Mouse (Mus musculus) kidney, embryonic 15.5 days (tissue): ENCODE measurements around the gene Med16. TPM values are rescaled to one million over a fixed set of nuclear protein-coding genes. Genes with fewer than 3 reads are reported as not detected.
"Not testable (repeated sequence)": the region's sequence is repeated elsewhere in the genome, so short reads cannot be mapped to it uniquely, and the experiment has no call there.

Source experiments
- ATAC-seq: fragments of 200-750 bp; cut with Nextera tagmentation; replicated peaks from 2 replicates; pipeline ENCODE4 v1.8.0; 2017; ENCODE audit warnings: moderate TSS enrichment; ENCODE audit not compliant: low FRiP score
- H3K27ac ChIP-seq: fragments of 300-500 bp; sonication (generic); 2 replicates; pipeline ENCODE4 v1.5.1; 2015; ENCODE audit warnings: mild to moderate bottlenecking, inconsistent platforms
- H3K27me3 ChIP-seq: fragments of 300-500 bp; sonication (generic); 2 replicates; pipeline ENCODE4 v1.6.1; 2015; ENCODE audit warnings: inconsistent platforms
- H3K36me3 ChIP-seq: fragments of 300-500 bp; sonication (generic); 2 replicates; pipeline ENCODE4 v1.6.1; 2015; ENCODE audit warnings: inconsistent platforms
- H3K4me1 ChIP-seq: fragments of 300-500 bp; sonication (generic); 2 replicates; pipeline ENCODE4 v1.6.1; 2015; ENCODE audit warnings: inconsistent platforms
- H3K4me2 ChIP-seq: fragments of 300-500 bp; sonication (generic); 2 replicates; pipeline ENCODE4 v1.6.1; 2015; ENCODE audit warnings: moderate library complexity, mild to moderate bottlenecking, inconsistent platforms
- H3K4me3 ChIP-seq: fragments of 300-500 bp; sonication (generic); replicated peaks from 2 replicates; pipeline ENCODE4 v1.5.1; 2015; ENCODE audit warnings: mild to moderate bottlenecking, inconsistent platforms
- H3K9ac ChIP-seq: fragments of 300-500 bp; sonication (generic); 2 replicates; pipeline ENCODE4 v1.6.1; 2015; ENCODE audit warnings: mild to moderate bottlenecking, inconsistent platforms
- H3K9me3 ChIP-seq: fragments of 300-500 bp; sonication (generic); replicated peaks from 2 replicates; pipeline ENCODE4 v1.6.1; 2016; ENCODE audit warnings: inconsistent platforms
- WGBS: fragments of 180-500 bp; shearing (Covaris S2); methylation state at CpG from one replicate; pipeline ENCODE4 v1.1.7; 2015; ENCODE audit warnings: mixed read lengths; 5-methylcytosine and 5-hydroxymethylcytosine counted together
- polyA plus RNA-seq: library from polyadenylated mRNA; unstranded; fragments of >200 nt; fragmentation: Nextera tagmentation; extraction: Ambion mirVana; gene quantifications from 2 replicates; pipeline ENCODE4 v1.2.1, GENCODE M21; 2015

Gene Med16
- polyA plus RNA-seq, 1 experiment from 2014 or later, result 70.7 TPM

- Histone ChIP-seq H3K27me3 (peaks cover 4% of the 10 kb centered on the region; the same call in 1 of the 2 replicates), H3K36me3 (no peaks in the 10 kb centered on the region), H3K4me1 (peaks cover 24% of the 10 kb centered on the region), H3K4me2 (no peak overlapping the region), H3K9me3 (no peaks in the 10 kb centered on the region), H3K9ac (no peak overlapping the region), H3K27ac (no peak overlapping the region), H3K4me3 (no peak overlapping the region)
- 76% methylated on average over 8 of the region's 8 CpGs for WGBS
- no peak for ATAC-seq
These were observed 22.1 kb downstream of the Med16 start for GRCm38 (mm10) chr10:79886611-79887010.

- peaks cover 29% of the 10 kb centered on the region for H3K4me1 ChIP-seq
- H3K27me3 ChIP-seq, result peaks cover 8% of the 10 kb centered on the region; the same call in 1 of the 2 replicates
- 85% methylated on average over 6 of the region's 6 CpGs for WGBS
- ATAC-seq, result no peak
- H3K9me3 ChIP-seq, result no peaks in the 10 kb centered on the region
- no peak within 1 kb of the TSS for H3K4me2 ChIP-seq
- H3K36me3 ChIP-seq, result no peaks in the 10 kb centered on the region
- H3K9ac ChIP-seq, result no peak within 1 kb of the TSS
- no peak within 1 kb of the TSS for H3K4me3 ChIP-seq
- H3K27ac ChIP-seq, result no peak within 1 kb of the TSS
These were observed 22.7 kb downstream of the Med16 start, which contains the start of gene Elane for GRCm38 (mm10) chr10:79886054-79886453. Gene Elane, plus strand, starts transcription at chr10:79886247.

GRCm38 (mm10) chr10:79884938-79885337 is 23.8 kb downstream of the Med16 start:
- not testable (repeated sequence) for H3K9ac ChIP-seq, H3K4me2 ChIP-seq, H3K27ac ChIP-seq, H3K27me3 ChIP-seq, H3K4me3 ChIP-seq, ATAC-seq, H3K36me3 ChIP-seq, H3K9me3 ChIP-seq
- 70% methylated on average over 3 of the region's 3 CpGs for WGBS
- peaks cover 41% of the 10 kb centered on the region for H3K4me1 ChIP-seq

- peaks cover 8% of the 10 kb centered on the region; the same call in 1 of the 2 replicates for H3K27me3 ChIP-seq
- H3K4me3 ChIP-seq, result no peak overlapping the region
- no peak overlapping the region for H3K9ac ChIP-seq
- no peak overlapping the region for H3K4me2 ChIP-seq
- H3K36me3 ChIP-seq, result no peaks in the 10 kb centered on the region
- 64% methylated on average over 4 of the region's 4 CpGs for WGBS
- H3K27ac ChIP-seq, result no peak overlapping the region
- H3K9me3 ChIP-seq, result no peaks in the 10 kb centered on the region
- ATAC-seq, result no peak
- peaks cover 46% of the 10 kb centered on the region for H3K4me1 ChIP-seq
These were observed 24.3 kb downstream of the Med16 start for GRCm38 (mm10) chr10:79884446-79884845.

- 0 out of 2 replicates have a peak, but pooled peaks have one; percentile 3 for ATAC-seq
These were observed 25.2 kb downstream of the Med16 start for GRCm38 (mm10) chr10:79883297-79884084.

GRCm38 (mm10) chr10:79881981-79882380 is 26.7 kb downstream of the Med16 start:
- H3K4me1 ChIP-seq, result peaks cover 60% of the 10 kb centered on the region
- 6% methylated on average over 22 of the region's 22 CpGs for WGBS
- H3K9me3 ChIP-seq, result no peaks in the 10 kb centered on the region
- H3K27me3 ChIP-seq, result peaks cover 8% of the 10 kb centered on the region; the same call in 1 of the 2 replicates
- no peaks in the 10 kb centered on the region for H3K36me3 ChIP-seq
- peak overlapping the region; percentile 22 for H3K4me3 ChIP-seq
- peak overlapping the region; percentile 52 for H3K4me2 ChIP-seq
- H3K27ac ChIP-seq, result no peak overlapping the region
- H3K9ac ChIP-seq, result peak overlapping the region; percentile 24
- ATAC-seq, result no peak

More at GRCm38 (mm10) chr10:79883297-79884084, 25.2 kb downstream of the Med16 start:
- Histone ChIP-seq H3K9me3 (no peaks in the 10 kb centered on the region), H3K4me2 (peak overlapping the region; percentile 19; the same call in 1 of the 2 replicates), H3K27ac (no peak overlapping the region), H3K4me3 (peak overlapping the region; percentile 1; the same call in 1 of the 2 replicates), H3K36me3 (no peaks in the 10 kb centered on the region), H3K4me1 (peaks cover 48% of the 10 kb centered on the region), H3K27me3 (peaks cover 8% of the 10 kb centered on the region; the same call in 1 of the 2 replicates), H3K9ac (peak overlapping the region; percentile 5; the same call in 1 of the 2 replicates)
- WGBS, result 15% methylated on average over 22 of the region's 22 CpGs

- Histone ChIP-seq H3K9me3 (no peaks in the 10 kb centered on the region), H3K27me3 (peaks cover 8% of the 10 kb centered on the region; the same call in 1 of the 2 replicates), H3K36me3 (no peaks in the 10 kb centered on the region), H3K9ac (no peak overlapping the region), H3K4me2 (peak overlapping the region; percentile 27; the same call in 1 of the 2 replicates), H3K4me3 (no peak overlapping the region; the same call in 1 of the 2 replicates), H3K4me1 (peaks cover 61% of the 10 kb centered on the region), H3K27ac (peak overlapping the region; percentile 74)
- WGBS, result 16% methylated on average over 9 of the region's 9 CpGs
- no peak for ATAC-seq
These were observed 28.0 kb downstream of the Med16 start for GRCm38 (mm10) chr10:79880721-79881120.

GRCm38 (mm10) chr10:79879527-79879926 is 29.2 kb downstream of the Med16 start:
- no peaks in the 10 kb centered on the region for H3K9me3 ChIP-seq
- WGBS, result 30% methylated on average over 3 of the region's 3 CpGs
- H3K4me3 ChIP-seq, result no peak overlapping the region
- H3K9ac ChIP-seq, result no peak overlapping the region
- peak overlapping the region; percentile 74 for H3K27ac ChIP-seq
- peaks cover 65% of the 10 kb centered on the region for H3K4me1 ChIP-seq
- H3K4me2 ChIP-seq, result peak overlapping the region; percentile 1; the same call in 1 of the 2 replicates
- H3K27me3 ChIP-seq, result peaks cover 8% of the 10 kb centered on the region; the same call in 1 of the 2 replicates
- no peaks in the 10 kb centered on the region for H3K36me3 ChIP-seq
- ATAC-seq, result peak; percentile 22; the same call in 1 of the 2 replicates

- Histone ChIP-seq H3K27me3 (0 out of 2 replicates have a peak, but pooled peaks cover 5% of the 10 kb centered on the region), H3K9me3 (no peaks in the 10 kb centered on the region), H3K27ac (peak overlapping the region; percentile 28; the same call in 1 of the 2 replicates), H3K9ac (no peak overlapping the region), H3K36me3 (no peaks in the 10 kb centered on the region), H3K4me3 (no peak overlapping the region), H3K4me2 (no peak overlapping the region), H3K4me1 (peaks cover 67% of the 10 kb centered on the region)
- 44% methylated on average over 12 of the region's 12 CpGs for WGBS
- no peak for ATAC-seq
These were observed 31.0 kb downstream of the Med16 start for GRCm38 (mm10) chr10:79877757-79878156.

GRCm38 (mm10) chr10:79877174-79877573 is 31.5 kb downstream of the Med16 start:
- no peak overlapping the region for H3K27ac ChIP-seq
- no peak overlapping the region for H3K4me3 ChIP-seq
- H3K9ac ChIP-seq, result no peak overlapping the region
- peaks cover 65% of the 10 kb centered on the region for H3K4me1 ChIP-seq
- no peaks in the 10 kb centered on the region for H3K9me3 ChIP-seq
- no peak for ATAC-seq
- no peaks in the 10 kb centered on the region for H3K36me3 ChIP-seq
- H3K4me2 ChIP-seq, result no peak overlapping the region
- WGBS, result 38% methylated on average over 1 of the region's 1 CpGs
- H3K27me3 ChIP-seq, result 0 out of 2 replicates have a peak, but pooled peaks cover 5% of the 10 kb centered on the region

- H3K4me2 ChIP-seq, result peak within 1 kb of the TSS; percentile 96
- peak within 1 kb of the TSS; percentile 77 for H3K4me3 ChIP-seq
- H3K9me3 ChIP-seq, result no peaks in the 10 kb centered on the region
- peak within 1 kb of the TSS; percentile 83 for H3K27ac ChIP-seq
- ATAC-seq, result peak; percentile 85
- H3K9ac ChIP-seq, result peak within 1 kb of the TSS; percentile 82
- peaks cover 37% of the 10 kb centered on the region for H3K4me1 ChIP-seq
- WGBS, result under 1% methylated on average over 52 of the region's 57 CpGs
- no peaks in the 10 kb centered on the region for H3K27me3 ChIP-seq
- peaks cover 22% of the 10 kb centered on the region for H3K36me3 ChIP-seq
These were observed 34.3 kb downstream of the Med16 start, which contains the start of the genes Prtn3 and Plppr3 for GRCm38 (mm10) chr10:79874290-79874862. Gene Prtn3, plus strand, starts transcription at chr10:79874476. Gene Plppr3, minus strand, starts transcription at chr10:79874634.
